Mouse (Mus musculus): ENCODE measurements around the gene Rnf5. TPM values are rescaled to one million over a fixed set of nuclear protein-coding genes. Genes with fewer than 3 reads are reported as not detected.

Rnf5 gene
- 10 to 100 TPM; 74.7 to 84.0 (median 76.3) TPM for total RNA-seq (2022)

GRCm38 (mm10) chr17:34603375-34604060 is at the start of gene Rnf5:
Gene Rnf5 (minus strand): TSS chr17:34603690.
- peak; percentile 100 for DNase-seq (ENCODE audit: low spot score in 2 of 2)

- DNase-seq (ENCODE audit: low spot score in 2 of 2), result no peak
Observed at GRCm38 (mm10) chr17:34652985-34653384, 49.5 kb upstream of the Rnf5 start.

GRCm38 (mm10) chr17:34652546-34652945 is 49.1 kb upstream of the Rnf5 start:
- no peak for DNase-seq (ENCODE audit: low spot score in 2 of 2)

- DNase-seq (ENCODE audit: low spot score in 2 of 2), result peak in 1 of 2 experiments; percentile 65
Observed at GRCm38 (mm10) chr17:34651507-34652221, 48.2 kb upstream of the Rnf5 start.

- DNase-seq (ENCODE audit: low spot score in 2 of 2), result no peak
Observed at GRCm38 (mm10) chr17:34650781-34651180, 47.3 kb upstream of the Rnf5 start.

GRCm38 (mm10) chr17:34649106-34649864 is 45.8 kb upstream of the Rnf5 start:
- DNase-seq (ENCODE audit: low spot score in 2 of 2), result no peak

- no peak for DNase-seq (ENCODE audit: low spot score in 2 of 2)
Observed at GRCm38 (mm10) chr17:34648141-34648890, 44.8 kb upstream of the Rnf5 start.

GRCm38 (mm10) chr17:34646906-34647787 is 43.7 kb upstream of the Rnf5 start, which contains the start of gene Atf6b:
Gene Atf6b (plus strand): TSS chr17:34647146.
- peak; percentile 98 for DNase-seq (ENCODE audit: low spot score in 2 of 2)

GRCm38 (mm10) chr17:34645831-34646511 is 42.5 kb upstream of the Rnf5 start:
- DNase-seq (ENCODE audit: low spot score in 2 of 2), result no peak

- no peak for DNase-seq (ENCODE audit: low spot score in 2 of 2)
Observed at GRCm38 (mm10) chr17:34645256-34645829, 41.9 kb upstream of the Rnf5 start.

GRCm38 (mm10) chr17:34644608-34645007 is 41.1 kb upstream of the Rnf5 start, which contains the start of gene Fkbpl:
Gene Fkbpl (plus strand): TSS chr17:34644764.
- DNase-seq (ENCODE audit: low spot score in 2 of 2), result peak; percentile 98

GRCm38 (mm10) chr17:34643944-34644343 is 40.5 kb upstream of the Rnf5 start:
- DNase-seq (ENCODE audit: low spot score in 2 of 2), result no peak

- DNase-seq (ENCODE audit: low spot score in 2 of 2), result no peak
Observed at GRCm38 (mm10) chr17:34643379-34643778, 39.9 kb upstream of the Rnf5 start.

- DNase-seq (ENCODE audit: low spot score in 2 of 2), result no peak
Observed at GRCm38 (mm10) chr17:34641945-34642344, 38.5 kb upstream of the Rnf5 start.

GRCm38 (mm10) chr17:34640778-34641601 is 37.5 kb upstream of the Rnf5 start:
- DNase-seq (ENCODE audit: low spot score in 2 of 2), result peak in 1 of 2 experiments; percentile 76

- DNase-seq (ENCODE audit: low spot score in 2 of 2), result no peak
Observed at GRCm38 (mm10) chr17:34639461-34640255, 36.2 kb upstream of the Rnf5 start.

- no peak for DNase-seq (ENCODE audit: low spot score in 2 of 2)
Observed at GRCm38 (mm10) chr17:34637459-34637858, 34.0 kb upstream of the Rnf5 start.
